Mouse (Mus musculus): ENCODE results near the gene Pex1.

- no peak for TF ChIP-seq POLR2A (IDR thresholded peaks at IDR 0.05; ENCODE audit: low read depth, low read length)
- TF ChIP-seq CTCF (conservative IDR thresholded peaks at IDR 0.05; ENCODE audit: insufficient read depth, insufficient read length, low read depth, low read length): no peak
Measured at GRCm38 (mm10) chr5:3609241-3609640, 13.4 kb downstream of the Pex1 start.

All from kidney, adult 2 months (tissue).